Mouse (Mus musculus): ENCODE results near the gene Tgfbr3l.

- TF ChIP-seq CTCF (IDR thresholded peaks at IDR 0.05; ENCODE audit: low read depth, low read length) (no peak), POLR2A (IDR thresholded peaks at IDR 0.05; ENCODE audit: extremely low read depth, insufficient read depth, low read length) (no peak)
Observed at GRCm38 (mm10) chr8:4239193-4239890, 8.7 kb upstream of the Tgfbr3l start.

All from liver, adult 2 months (tissue).